Mouse (Mus musculus): ENCODE results near the gene Megf11. TPM values are rescaled to one million over a fixed set of nuclear protein-coding genes. Genes with fewer than 3 reads are reported as not detected.
"Not testable (repeated sequence)": the region's sequence is repeated elsewhere in the genome, so short reads cannot be mapped to it uniquely, and the experiment has no call there.

The Megf11 gene
- polyA plus RNA-seq, 1 experiment from 2014 or later = 0.70 TPM

DNA sequence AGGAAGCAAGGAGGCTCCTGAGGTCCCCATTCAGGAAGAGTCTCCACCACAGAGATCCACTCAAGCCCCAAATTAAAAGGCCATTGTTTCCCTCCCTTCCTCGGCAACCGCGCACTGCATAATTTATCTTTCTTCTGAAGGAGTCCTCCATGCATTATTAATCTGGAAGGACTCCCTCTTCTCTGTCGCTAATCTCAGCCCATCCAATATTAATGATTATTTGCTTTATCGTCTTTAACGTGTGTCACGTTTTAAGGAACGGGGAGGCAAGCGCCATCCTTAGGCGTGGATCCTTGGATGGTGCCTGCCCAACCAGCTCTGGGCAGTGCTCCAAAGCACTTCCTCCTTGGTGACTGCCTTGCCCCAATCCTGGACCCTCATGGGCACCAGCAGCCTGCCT lies 269.3 kb downstream of the Megf11 start:
- no peak for ATAC-seq (replicated peaks; ENCODE audit: insufficient number of reproducible peaks, low FRiP score, low TSS enrichment)

DNA sequence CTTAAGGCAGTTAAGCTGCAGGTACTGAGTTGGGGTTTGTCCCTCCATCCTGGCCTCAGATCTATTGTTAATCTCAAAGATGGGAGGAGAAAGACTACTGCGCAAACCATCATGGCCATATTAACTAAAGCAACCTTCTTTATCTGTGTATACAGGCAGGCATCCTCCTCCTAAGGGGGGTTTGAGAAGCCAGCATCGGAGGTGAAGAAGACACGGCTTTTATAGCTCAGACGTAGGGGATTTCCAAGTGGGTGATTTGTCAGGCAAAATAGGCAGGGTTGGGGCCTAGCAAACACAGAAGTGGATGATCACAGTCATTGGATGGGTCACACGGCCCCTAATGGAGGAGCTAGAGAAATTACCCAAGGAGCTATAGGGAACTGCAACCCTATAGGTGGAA lies 271.2 kb downstream of the Megf11 start:
- H3K9me3 ChIP-seq (replicated peaks; ENCODE audit: control insufficient read depth, low read length) = no peaks in the 10 kb centered on the region
- no peaks in the 10 kb centered on the region for H3K27me3 ChIP-seq (ENCODE audit: control insufficient read depth, insufficient read depth, low read length)
- H3K4me3 ChIP-seq (ENCODE audit: low read depth, low read length) = no peak overlapping the region
- H3K4me2 ChIP-seq = no peak overlapping the region
- no peak overlapping the region for H3K9ac ChIP-seq (ENCODE audit: low read depth, low read length)
- H3K4me1 ChIP-seq (ENCODE audit: control insufficient read depth, insufficient read depth, low read length) = 0 out of 2 replicates have a peak, but pooled peaks cover 2% of the 10 kb centered on the region
- 79% methylated on average over 5 of the region's 5 CpGs for WGBS (ENCODE audit: insufficient replicate concordance)
- no peak overlapping the region for H3K27ac ChIP-seq (ENCODE audit: low read depth, low read length)
- no peaks in the 10 kb centered on the region for H3K36me3 ChIP-seq (ENCODE audit: control insufficient read depth, insufficient read depth, low read length)
- no peak for ATAC-seq (replicated peaks; ENCODE audit: insufficient number of reproducible peaks, low FRiP score, low TSS enrichment)

More for the DNA sequence above, 269.3 kb downstream of the Megf11 start:
- Histone ChIP-seq H3K36me3 (ENCODE audit: control insufficient read depth, insufficient read depth, low read length) (no peaks in the 10 kb centered on the region), H3K9me3 (replicated peaks; ENCODE audit: control insufficient read depth, low read length) (no peaks in the 10 kb centered on the region), H3K27ac (ENCODE audit: low read depth, low read length) (no peak overlapping the region), H3K27me3 (ENCODE audit: control insufficient read depth, insufficient read depth, low read length) (no peaks in the 10 kb centered on the region), H3K4me2 (no peak overlapping the region), H3K4me3 (ENCODE audit: low read depth, low read length) (no peak overlapping the region), H3K4me1 (ENCODE audit: control insufficient read depth, insufficient read depth, low read length) (0 out of 2 replicates have a peak, but pooled peaks cover 2% of the 10 kb centered on the region), H3K9ac (ENCODE audit: low read depth, low read length) (no peak overlapping the region)
- 90% methylated on average over 10 of the region's 10 CpGs for WGBS (ENCODE audit: insufficient replicate concordance)

DNA sequence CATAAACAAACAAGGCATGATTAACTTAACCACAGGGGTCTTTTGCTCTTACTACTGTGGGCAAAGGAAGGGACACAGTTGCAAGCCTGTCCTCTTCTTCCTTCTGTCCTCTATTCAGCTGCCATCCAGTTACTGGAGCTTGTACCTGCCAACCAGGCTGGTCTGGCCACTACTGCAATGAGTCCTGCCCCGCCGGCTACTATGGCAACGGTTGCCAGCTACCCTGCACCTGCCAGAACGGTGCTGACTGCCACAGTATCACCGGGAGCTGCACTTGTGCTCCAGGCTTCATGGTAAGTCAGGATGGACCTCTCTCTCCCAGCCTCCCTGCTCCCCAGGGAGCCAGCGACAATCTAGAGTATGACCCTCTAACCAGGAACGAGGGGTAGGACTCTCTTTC lies 274.8 kb downstream of the Megf11 start:
- Histone ChIP-seq H3K4me2 (no peak overlapping the region), H3K9me3 (replicated peaks; ENCODE audit: control insufficient read depth, low read length) (no peaks in the 10 kb centered on the region), H3K4me3 (ENCODE audit: low read depth, low read length) (no peak overlapping the region), H3K27ac (ENCODE audit: low read depth, low read length) (no peak overlapping the region), H3K9ac (ENCODE audit: low read depth, low read length) (no peak overlapping the region), H3K36me3 (ENCODE audit: control insufficient read depth, insufficient read depth, low read length) (no peaks in the 10 kb centered on the region), H3K4me1 (ENCODE audit: control insufficient read depth, insufficient read depth, low read length) (no peaks in the 10 kb centered on the region), H3K27me3 (ENCODE audit: control insufficient read depth, insufficient read depth, low read length) (no peaks in the 10 kb centered on the region)
- 66% methylated on average over 7 of the region's 7 CpGs for WGBS (ENCODE audit: insufficient replicate concordance)
- ATAC-seq (replicated peaks; ENCODE audit: insufficient number of reproducible peaks, low FRiP score, low TSS enrichment) = no peak

DNA sequence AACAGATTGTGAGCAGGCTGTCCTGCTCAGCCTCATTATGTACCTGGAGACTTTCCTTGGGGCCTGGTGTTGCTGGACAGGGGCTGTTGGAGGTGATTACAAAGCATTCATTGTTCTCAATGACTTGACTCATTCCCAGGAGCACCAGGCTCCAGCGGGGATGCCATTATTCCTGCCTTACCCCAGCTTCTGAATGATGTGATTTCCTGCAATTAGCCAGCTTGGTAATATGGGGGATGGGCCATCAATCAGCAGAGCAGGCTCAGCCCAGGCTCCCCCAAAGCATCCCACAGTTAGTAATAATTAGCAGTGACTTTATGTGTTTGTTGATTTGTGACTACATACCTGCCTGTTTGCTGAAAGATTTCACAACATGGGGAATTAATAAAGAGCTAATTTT lies 279.2 kb downstream of the Megf11 start:
- H3K27me3 ChIP-seq (ENCODE audit: control insufficient read depth, insufficient read depth, low read length) = no peaks in the 10 kb centered on the region; the same call in 1 of the 2 replicates
- no peaks in the 10 kb centered on the region for H3K36me3 ChIP-seq (ENCODE audit: control insufficient read depth, insufficient read depth, low read length)
- H3K9me3 ChIP-seq (replicated peaks; ENCODE audit: control insufficient read depth, low read length) = no peaks in the 10 kb centered on the region
- no peak overlapping the region for H3K4me2 ChIP-seq
- WGBS (ENCODE audit: insufficient replicate concordance) = 22% methylated on average over 1 of the region's 1 CpGs
- H3K9ac ChIP-seq (ENCODE audit: low read depth, low read length) = no peak overlapping the region
- H3K27ac ChIP-seq (ENCODE audit: low read depth, low read length) = no peak overlapping the region
- H3K4me3 ChIP-seq (ENCODE audit: low read depth, low read length) = no peak overlapping the region
- no peaks in the 10 kb centered on the region for H3K4me1 ChIP-seq (ENCODE audit: control insufficient read depth, insufficient read depth, low read length)
- ATAC-seq (replicated peaks; ENCODE audit: insufficient number of reproducible peaks, low FRiP score, low TSS enrichment) = no peak

DNA sequence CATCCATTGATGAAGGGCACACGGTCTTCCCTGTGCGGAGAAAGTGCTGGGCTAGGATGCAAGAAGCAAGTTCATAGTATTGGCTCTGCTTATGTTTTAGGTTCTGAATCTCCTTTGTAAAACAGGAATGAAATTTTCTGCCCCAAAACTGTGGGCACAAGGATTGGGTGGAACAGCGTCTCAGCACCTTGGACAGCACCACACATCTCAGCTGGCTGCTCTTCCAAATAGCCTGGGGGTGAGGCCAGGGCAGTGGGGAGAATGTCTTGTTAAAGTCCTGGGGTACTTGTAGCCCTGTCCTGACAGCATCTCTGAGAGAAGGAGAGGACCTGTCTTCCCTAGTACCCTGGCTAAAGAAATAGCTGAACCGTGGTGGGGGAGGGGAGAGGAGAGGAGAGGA lies 281.1 kb downstream of the Megf11 start:
- peaks cover 4% of the 10 kb centered on the region; the same call in 1 of the 2 replicates for H3K27me3 ChIP-seq (ENCODE audit: control insufficient read depth, insufficient read depth, low read length)
- no peaks in the 10 kb centered on the region for H3K9me3 ChIP-seq (replicated peaks; ENCODE audit: control insufficient read depth, low read length)
- H3K4me2 ChIP-seq = no peak overlapping the region
- WGBS (ENCODE audit: insufficient replicate concordance) = 33% methylated on average over 4 of the region's 4 CpGs
- no peak overlapping the region for H3K4me3 ChIP-seq (ENCODE audit: low read depth, low read length)
- H3K27ac ChIP-seq (ENCODE audit: low read depth, low read length) = no peak overlapping the region
- no peak overlapping the region for H3K9ac ChIP-seq (ENCODE audit: low read depth, low read length)
- no peaks in the 10 kb centered on the region for H3K4me1 ChIP-seq (ENCODE audit: control insufficient read depth, insufficient read depth, low read length)
- ATAC-seq (replicated peaks; ENCODE audit: insufficient number of reproducible peaks, low FRiP score, low TSS enrichment) = no peak
- H3K36me3 ChIP-seq (ENCODE audit: control insufficient read depth, insufficient read depth, low read length) = no peaks in the 10 kb centered on the region

DNA sequence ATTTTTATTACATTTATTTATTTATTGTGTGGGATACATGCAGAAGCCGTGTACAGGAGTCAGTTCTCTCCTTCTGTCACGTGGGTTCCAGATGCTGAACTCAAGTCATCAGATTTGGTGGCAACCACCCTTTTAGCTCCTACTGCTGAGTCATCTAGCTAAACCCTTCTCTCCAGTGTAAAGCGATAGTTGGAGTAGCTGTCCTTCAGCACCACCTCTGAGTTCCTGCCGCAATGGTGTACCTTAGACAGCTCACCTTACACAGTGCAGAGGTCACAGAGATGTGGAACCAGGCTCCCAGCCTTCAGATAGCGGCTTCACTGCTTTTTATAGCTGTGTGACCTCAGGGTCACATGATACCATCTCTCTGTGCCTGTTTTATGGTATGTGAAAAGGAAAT lies 282.1 kb downstream of the Megf11 start:
- no peak overlapping the region for H3K4me2 ChIP-seq
- no peak for ATAC-seq (replicated peaks; ENCODE audit: insufficient number of reproducible peaks, low FRiP score, low TSS enrichment)
- peaks cover 4% of the 10 kb centered on the region; the same call in 1 of the 2 replicates for H3K27me3 ChIP-seq (ENCODE audit: control insufficient read depth, insufficient read depth, low read length)
- H3K4me3 ChIP-seq (ENCODE audit: low read depth, low read length) = no peak overlapping the region
- no peak overlapping the region for H3K9ac ChIP-seq (ENCODE audit: low read depth, low read length)
- H3K9me3 ChIP-seq (replicated peaks; ENCODE audit: control insufficient read depth, low read length) = no peaks in the 10 kb centered on the region
- H3K36me3 ChIP-seq (ENCODE audit: control insufficient read depth, insufficient read depth, low read length) = no peaks in the 10 kb centered on the region
- no peak overlapping the region for H3K27ac ChIP-seq (ENCODE audit: low read depth, low read length)
- no peaks in the 10 kb centered on the region for H3K4me1 ChIP-seq (ENCODE audit: control insufficient read depth, insufficient read depth, low read length)
- 6% methylated on average over 5 of the region's 5 CpGs for WGBS (ENCODE audit: insufficient replicate concordance)

DNA sequence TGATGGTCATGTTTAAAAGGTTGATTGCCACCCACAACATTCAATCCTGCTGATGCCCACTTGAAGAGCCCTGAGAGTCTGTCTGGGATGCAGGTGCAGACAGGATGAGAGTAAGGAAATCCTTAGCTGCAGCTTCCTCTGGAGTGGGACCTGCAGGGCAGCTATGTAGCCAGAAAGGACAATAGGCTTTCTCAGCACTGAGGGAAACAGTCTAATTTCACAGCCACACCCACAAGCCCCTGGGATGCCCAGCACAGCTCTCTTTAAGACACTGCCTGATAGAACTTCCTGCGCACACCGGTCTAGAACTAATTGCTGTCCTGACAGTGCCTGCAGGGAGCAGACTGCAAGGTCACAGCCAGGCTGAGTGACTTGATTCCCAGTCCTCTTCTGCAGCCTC lies 282.6 kb downstream of the Megf11 start:
- Histone ChIP-seq H3K4me3 (ENCODE audit: low read depth, low read length) (no peak overlapping the region), H3K27ac (ENCODE audit: low read depth, low read length) (no peak overlapping the region), H3K9me3 (replicated peaks; ENCODE audit: control insufficient read depth, low read length) (no peaks in the 10 kb centered on the region), H3K36me3 (ENCODE audit: control insufficient read depth, insufficient read depth, low read length) (no peaks in the 10 kb centered on the region), H3K4me2 (no peak overlapping the region), H3K4me1 (ENCODE audit: control insufficient read depth, insufficient read depth, low read length) (no peaks in the 10 kb centered on the region), H3K9ac (ENCODE audit: low read depth, low read length) (no peak overlapping the region), H3K27me3 (ENCODE audit: control insufficient read depth, insufficient read depth, low read length) (peaks cover 4% of the 10 kb centered on the region; the same call in 1 of the 2 replicates)
- ATAC-seq (replicated peaks; ENCODE audit: insufficient number of reproducible peaks, low FRiP score, low TSS enrichment) = no peak
- WGBS (ENCODE audit: insufficient replicate concordance) = 72% methylated on average over 2 of the region's 2 CpGs

DNA sequence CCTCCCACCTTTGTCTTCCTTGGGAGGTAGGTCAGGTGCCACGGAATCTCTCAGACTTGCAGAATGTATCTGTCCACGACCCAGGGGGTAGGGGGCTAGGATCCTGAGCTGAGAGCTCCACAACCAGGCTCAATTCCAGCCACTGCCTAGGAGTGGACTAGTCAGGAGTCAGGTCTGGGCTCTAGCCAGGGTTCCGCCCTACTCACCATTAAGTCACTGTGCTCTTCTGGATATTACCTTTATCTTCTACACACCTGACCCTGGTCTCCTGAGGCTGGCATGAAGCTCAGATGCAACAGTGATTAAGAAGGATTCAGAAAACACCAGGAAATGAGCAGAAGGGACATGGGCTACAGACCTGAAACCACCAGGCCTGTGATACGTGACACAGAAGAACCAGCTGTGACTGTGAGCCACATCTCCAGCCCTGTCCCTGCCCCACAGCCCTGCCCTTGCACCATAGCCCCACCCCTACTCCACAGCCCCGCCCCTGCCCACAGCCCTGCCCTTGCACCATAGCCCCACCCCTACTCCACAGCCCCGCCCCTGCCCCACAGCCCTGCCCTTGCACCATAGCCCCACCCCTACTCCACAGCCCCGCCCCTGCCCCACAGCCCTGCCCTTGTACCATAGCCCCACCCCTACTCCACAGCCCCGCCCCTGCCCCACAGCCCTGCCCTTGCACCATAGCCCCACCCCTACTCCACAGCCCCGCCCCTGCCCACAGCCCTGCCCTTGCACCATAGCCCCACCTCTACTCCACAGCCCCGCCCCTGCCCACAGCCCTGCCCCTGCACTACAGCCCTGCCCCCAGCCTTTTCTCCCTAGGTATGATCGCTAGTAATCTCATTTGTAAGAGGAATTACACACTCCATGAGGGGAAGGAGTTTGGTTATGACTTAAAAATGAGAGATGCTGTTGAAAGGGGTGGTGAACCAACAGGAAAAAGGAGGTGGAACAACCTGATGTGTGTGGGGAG lies 286.2 kb downstream of the Megf11 start:
- 33% methylated on average over 9 of the region's 11 CpGs for WGBS (ENCODE audit: insufficient replicate concordance)
- not testable (repeated sequence) for H3K36me3 ChIP-seq (ENCODE audit: control insufficient read depth, insufficient read depth, low read length); H3K4me2 ChIP-seq; H3K27ac ChIP-seq (ENCODE audit: low read depth, low read length); H3K9me3 ChIP-seq (replicated peaks; ENCODE audit: control insufficient read depth, low read length); H3K4me1 ChIP-seq (ENCODE audit: control insufficient read depth, insufficient read depth, low read length); H3K9ac ChIP-seq (ENCODE audit: low read depth, low read length); H3K4me3 ChIP-seq (ENCODE audit: low read depth, low read length); H3K27me3 ChIP-seq (ENCODE audit: control insufficient read depth, insufficient read depth, low read length); ATAC-seq (replicated peaks; ENCODE audit: insufficient number of reproducible peaks, low FRiP score, low TSS enrichment)

Data from heart, embryonic 11.5 days (tissue).